Mouse (Mus musculus) E14TG2a.4 (cell line): ENCODE measurements at regions not wholly inside any gene's neighbourhood (a gene's known extent, or its start where the extent isn't known, plus 50 kb on each side); places are given as distances from the start of the nearest gene placed in this dataset.

Experiments used
- CTCF ChIP-seq: conservative IDR thresholded peaks from 2 replicates; pipeline ENCODE4 v1.5.1; 2014; ENCODE audit warnings: low read length
- NANOG ChIP-seq: IDR thresholded peaks from 2 replicates; pipeline ENCODE4 v1.6.1; 2014; ENCODE audit warnings: borderline replicate concordance, low read length, mixed read lengths

DNA sequence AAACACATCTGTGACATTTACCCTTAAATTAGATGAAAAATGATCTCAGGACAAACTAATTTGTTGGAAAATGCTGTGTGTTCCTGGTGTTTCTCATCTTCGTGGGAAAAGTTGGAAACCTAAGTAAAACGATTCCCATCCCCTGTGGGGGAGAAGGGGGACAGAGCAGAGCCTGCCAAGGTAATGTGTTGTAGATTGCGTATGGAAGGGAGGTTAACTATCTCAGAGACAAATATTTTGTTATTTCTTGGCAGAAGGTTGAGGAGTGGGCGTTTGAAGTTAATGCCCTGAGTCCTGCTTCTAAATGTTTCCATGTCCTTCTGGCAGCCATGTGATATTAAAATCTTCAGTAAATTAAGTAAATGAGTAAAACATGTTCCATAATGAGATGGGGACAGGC lies 156.8 kb upstream of the Nrp1 start:
- no peak for TF ChIP-seq CTCF
- TF ChIP-seq NANOG = no peak
